In the genomic region with DNA sequence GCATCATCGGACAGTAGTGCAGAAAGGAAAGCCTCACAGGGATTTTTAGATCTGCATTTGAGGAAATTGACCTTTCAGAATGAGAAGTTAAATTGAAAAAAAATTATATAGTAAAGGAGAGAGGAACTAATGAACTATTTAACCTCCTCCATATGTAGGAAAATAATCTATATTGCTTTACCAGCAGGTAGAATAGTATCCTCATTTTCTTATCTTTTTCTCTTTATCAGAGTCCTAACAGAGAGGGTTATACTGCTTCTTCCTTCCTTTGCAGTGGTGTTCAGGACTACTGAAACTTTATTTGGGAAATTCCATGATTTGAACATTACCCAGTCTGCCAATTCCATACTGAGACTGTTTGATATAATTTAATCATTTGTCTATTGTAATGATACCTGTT, we compare ENCODE assay signal across 37 mouse cellular contexts. TPM values are rescaled to one million over a fixed set of nuclear protein-coding genes. Genes with fewer than 3 reads are reported as not detected.
"Had no signal": no experiment of that assay in that cellular context is flagged by ENCODE, and none has a peak within 500 bp of the region (broad histone marks: within the 10 kb centered on the region; RNA-seq: fewer than 3 reads in every experiment).

No protein-coding gene starts in this region.

- DNase-seq: left cerebral cortex, postnatal 4 days; liver; liver, embryonic 13.5 days; liver, postnatal 0 days; lung, adult 18-20 months; lung, adult 2 months; lung, embryonic 14.5 days; lung, postnatal 10 days; lung, postnatal 14 days; lung, postnatal 36 days; lung, postnatal 4 days; midbrain, embryonic 14.5 days had no signal

- H3K27me3 ChIP-seq: limb, embryonic 12.5 days; limb, embryonic 13.5 days; limb, embryonic 15.5 days; liver, embryonic 12.5 days; liver, embryonic 13.5 days; liver, embryonic 15.5 days; lung, embryonic 15.5 days; megakaryocyte, embryonic 14.5 days; midbrain, embryonic 12.5 days; midbrain, embryonic 13.5 days; midbrain, embryonic 15.5 days had no signal

- H3K4me1 ChIP-seq: limb, embryonic 10.5 days; limb, embryonic 12.5 days; limb, embryonic 13.5 days; limb, embryonic 15.5 days; liver, embryonic 12.5 days; liver, embryonic 13.5 days; liver, embryonic 15.5 days; lung, embryonic 15.5 days; midbrain, embryonic 10.5 days; midbrain, embryonic 12.5 days; midbrain, embryonic 13.5 days; midbrain, embryonic 15.5 days had no signal

- H3K4me3 ChIP-seq: limb, embryonic 10.5 days; limb, embryonic 12.5 days; limb, embryonic 13.5 days; limb, embryonic 15.5 days; liver, embryonic 12.5 days; liver, embryonic 13.5 days; liver, embryonic 15.5 days; lung, embryonic 15.5 days; megakaryocyte, embryonic 14.5 days; midbrain, embryonic 10.5 days; midbrain, embryonic 12.5 days; midbrain, embryonic 13.5 days; midbrain, embryonic 15.5 days; myocyte had no signal

- H3K9me3 ChIP-seq: limb, embryonic 10.5 days; limb, embryonic 12.5 days; limb, embryonic 13.5 days; limb, embryonic 15.5 days; liver, embryonic 12.5 days; liver, embryonic 13.5 days; liver, embryonic 15.5 days; lung, embryonic 15.5 days; megakaryocyte, embryonic 14.5 days; midbrain, embryonic 10.5 days; midbrain, embryonic 12.5 days; midbrain, embryonic 13.5 days; midbrain, embryonic 15.5 days had no signal

- H3K9ac ChIP-seq: limb, embryonic 12.5 days; limb, embryonic 13.5 days; limb, embryonic 15.5 days; liver, embryonic 12.5 days; liver, embryonic 13.5 days; liver, embryonic 14.5 days; liver, embryonic 15.5 days; liver, postnatal 0 days; lung, embryonic 14.5 days; lung, embryonic 15.5 days; midbrain, embryonic 12.5 days; midbrain, embryonic 13.5 days; midbrain, embryonic 15.5 days had no signal

- H3K27ac ChIP-seq: limb, embryonic 10.5 days; limb, embryonic 12.5 days; limb, embryonic 13.5 days; limb, embryonic 15.5 days; liver, embryonic 12.5 days; liver, embryonic 13.5 days; liver, embryonic 14.5 days; liver, embryonic 15.5 days; lung, embryonic 15.5 days; macrophage; midbrain, embryonic 10.5 days; midbrain, embryonic 12.5 days; midbrain, embryonic 13.5 days; midbrain, embryonic 15.5 days had no signal

RNA-seq across cellular contexts. Expression of a gene that starts 27.8 kb away (rescaled TPM):
- total RNA-seq: left cerebral cortex, postnatal 14 days; left cerebral cortex, postnatal 4 days; midbrain, postnatal 0 days had no signal

RNA-seq across cellular contexts. Expression of a gene that starts 37.1 kb away (rescaled TPM):
- total RNA-seq: liver, adult 2 months; megakaryocyte progenitor cell, adult 5-6 weeks; megakaryocyte, adult 5-6 weeks; megakaryocyte-erythroid progenitor cell, adult 5-6 weeks; monocyte, adult 5-6 weeks had no signal
- polyA plus RNA-seq: limb, embryonic 11.5 days; limb, embryonic 13.5 days; liver, adult 2 months; liver, embryonic 11.5 days; liver, embryonic 12.5 days; liver, embryonic 13.5 days; liver, embryonic 14.5 days; liver, embryonic 15.5 days; liver, embryonic 16.5 days; liver, postnatal 0 days; lung, adult 2 months; lung, embryonic 14.5 days; lung, embryonic 15.5 days; macrophage; myocyte had no signal
